Mouse (Mus musculus): ENCODE results near the gene H2-Q10. TPM values are rescaled to one million over a fixed set of nuclear protein-coding genes. Genes with fewer than 3 reads are reported as not detected.
"Not testable (repeated sequence)": the region's sequence is repeated elsewhere in the genome, so short reads cannot be mapped to it uniquely, and the experiment has no call there.

H2-Q10 gene
- total RNA-seq (2014; rRNA removed) (0.07 TPM in 1 of 2 replicates, not detected in the other), polyA plus RNA-seq (2015; fragmentation: Nextera tagmentation; extraction: Ambion mirVana) (0.21 and 0.30 TPM in 2 replicates)

- no peak within 1 kb of the TSS for H3K27ac ChIP-seq
- H3K4me1 ChIP-seq (ENCODE audit: insufficient read depth, low read length): 0 out of 2 replicates have a peak, but pooled peaks cover 3% of the 10 kb centered on the region
- H3K4me3 ChIP-seq (ENCODE audit: low read length): peak within 1 kb of the TSS; percentile 38
- no peak for ATAC-seq
- H3K9me3 ChIP-seq (ENCODE audit: low read length): no peaks in the 10 kb centered on the region
- H3K4me2 ChIP-seq (ENCODE audit: low read depth, low read length): peak within 1 kb of the TSS; percentile 60
- H3K27me3 ChIP-seq (ENCODE audit: insufficient read depth, low read length): peaks cover 18% of the 10 kb centered on the region
- peak within 1 kb of the TSS; percentile 13; the same call in 1 of the 2 replicates for H3K9ac ChIP-seq (replicated peaks; ENCODE audit: low read length)
- H3K36me3 ChIP-seq (ENCODE audit: insufficient read depth, low read length): no peaks in the 10 kb centered on the region
- no peak for DNase-seq (ENCODE audit: low spot score)
- WGBS: 2% methylated on average over 75 of the region's 80 CpGs
- TF ChIP-seq CTCF (IDR thresholded peaks at IDR 0.05; ENCODE audit: low read depth): no peak
These were observed at the start of gene H2-Q10 for GRCm38 (mm10) chr17:35469842-35470751. H2-Q10 (plus strand) TSS chr17:35470089.

GRCm38 (mm10) chr17:35420206-35420810 lies 49.6 kb upstream of the H2-Q10 start:
- H3K4me3 ChIP-seq (ENCODE audit: low read length); H3K36me3 ChIP-seq (ENCODE audit: insufficient read depth, low read length); H3K4me2 ChIP-seq (ENCODE audit: low read depth, low read length); H3K4me1 ChIP-seq (ENCODE audit: insufficient read depth, low read length); H3K27me3 ChIP-seq (ENCODE audit: insufficient read depth, low read length); ATAC-seq; H3K9me3 ChIP-seq (ENCODE audit: low read length); H3K27ac ChIP-seq; H3K9ac ChIP-seq (replicated peaks; ENCODE audit: low read length): not testable (repeated sequence)
- 19% methylated on average over 11 of the region's 11 CpGs for WGBS
- DNase-seq (ENCODE audit: low spot score): peak; percentile 68
- TF ChIP-seq CTCF (IDR thresholded peaks at IDR 0.05; ENCODE audit: low read depth): peak; percentile 84

- not testable (repeated sequence) for H3K4me2 ChIP-seq (ENCODE audit: low read depth, low read length); H3K27ac ChIP-seq; H3K27me3 ChIP-seq (ENCODE audit: insufficient read depth, low read length)
These were observed 48.6 kb upstream of the H2-Q10 start for GRCm38 (mm10) chr17:35421331-35421730.

GRCm38 (mm10) chr17:35422360-35422759 lies 47.5 kb upstream of the H2-Q10 start:
- not testable (repeated sequence) for H3K27ac ChIP-seq; ATAC-seq; H3K27me3 ChIP-seq (ENCODE audit: insufficient read depth, low read length); H3K4me2 ChIP-seq (ENCODE audit: low read depth, low read length); H3K9ac ChIP-seq (replicated peaks; ENCODE audit: low read length); H3K4me1 ChIP-seq (ENCODE audit: insufficient read depth, low read length); DNase-seq (ENCODE audit: low spot score); H3K9me3 ChIP-seq (ENCODE audit: low read length); H3K4me3 ChIP-seq (ENCODE audit: low read length); H3K36me3 ChIP-seq (ENCODE audit: insufficient read depth, low read length)
- WGBS: 90% methylated on average over 5 of the region's 5 CpGs

More at GRCm38 (mm10) chr17:35421331-35421730, 48.6 kb upstream of the H2-Q10 start:
- not testable (repeated sequence) for H3K36me3 ChIP-seq (ENCODE audit: insufficient read depth, low read length); DNase-seq (ENCODE audit: low spot score); H3K4me3 ChIP-seq (ENCODE audit: low read length); H3K9ac ChIP-seq (replicated peaks; ENCODE audit: low read length); H3K9me3 ChIP-seq (ENCODE audit: low read length); ATAC-seq; H3K4me1 ChIP-seq (ENCODE audit: insufficient read depth, low read length)
- 84% methylated on average over 4 of the region's 4 CpGs for WGBS

- not testable (repeated sequence) for ATAC-seq; H3K4me3 ChIP-seq (ENCODE audit: low read length); H3K4me2 ChIP-seq (ENCODE audit: low read depth, low read length); H3K36me3 ChIP-seq (ENCODE audit: insufficient read depth, low read length); H3K9ac ChIP-seq (replicated peaks; ENCODE audit: low read length); H3K27ac ChIP-seq; H3K27me3 ChIP-seq (ENCODE audit: insufficient read depth, low read length); DNase-seq (ENCODE audit: low spot score); H3K4me1 ChIP-seq (ENCODE audit: insufficient read depth, low read length); H3K9me3 ChIP-seq (ENCODE audit: low read length)
- 80% methylated on average over 3 of the region's 3 CpGs for WGBS
These were observed 46.6 kb upstream of the H2-Q10 start for GRCm38 (mm10) chr17:35423131-35423810.

GRCm38 (mm10) chr17:35424106-35424505 lies 45.8 kb upstream of the H2-Q10 start:
- not testable (repeated sequence) for ATAC-seq

GRCm38 (mm10) chr17:35424624-35425416 lies 45.1 kb upstream of the H2-Q10 start, which contains the start of gene H2-Q6:
H2-Q6 (plus strand) TSS chr17:35424850.
- DNase-seq (ENCODE audit: low spot score): peak; percentile 70
- H3K9ac ChIP-seq (replicated peaks; ENCODE audit: low read length): peak within 1 kb of the TSS; percentile 35
- 2% methylated on average over 48 of the region's 66 CpGs for WGBS

More at GRCm38 (mm10) chr17:35424106-35424505, 45.8 kb upstream of the H2-Q10 start:
- H3K27ac ChIP-seq; H3K36me3 ChIP-seq (ENCODE audit: insufficient read depth, low read length); H3K9ac ChIP-seq (replicated peaks; ENCODE audit: low read length); DNase-seq (ENCODE audit: low spot score); H3K27me3 ChIP-seq (ENCODE audit: insufficient read depth, low read length); H3K4me1 ChIP-seq (ENCODE audit: insufficient read depth, low read length); H3K9me3 ChIP-seq (ENCODE audit: low read length); H3K4me3 ChIP-seq (ENCODE audit: low read length); H3K4me2 ChIP-seq (ENCODE audit: low read depth, low read length): not testable (repeated sequence)
- WGBS: 92% methylated on average over 3 of the region's 3 CpGs

More at GRCm38 (mm10) chr17:35424624-35425416, 45.1 kb upstream of the H2-Q10 start, which contains the start of gene H2-Q6:
- H3K36me3 ChIP-seq (ENCODE audit: insufficient read depth, low read length); H3K27ac ChIP-seq; H3K4me1 ChIP-seq (ENCODE audit: insufficient read depth, low read length); H3K27me3 ChIP-seq (ENCODE audit: insufficient read depth, low read length); H3K9me3 ChIP-seq (ENCODE audit: low read length): not testable (repeated sequence)
- peak within 1 kb of the TSS; percentile 36 for H3K4me3 ChIP-seq (ENCODE audit: low read length)
- ATAC-seq: peak; percentile 88
- H3K4me2 ChIP-seq (ENCODE audit: low read depth, low read length): peak within 1 kb of the TSS; percentile 55

All from hindbrain, postnatal 0 days (tissue).